Mouse (Mus musculus) megakaryocyte, embryonic 14.5 days (primary cell): ENCODE measurements around the gene Nxf2. TPM values are rescaled to one million over a fixed set of nuclear protein-coding genes. Genes with fewer than 3 reads are reported as not detected.

Source experiments
- H3K27me3 ChIP-seq: replicated peaks from 2 replicates; pipeline ENCODE3; 2012; ENCODE audit warnings: inconsistent platforms
- H3K36me3 ChIP-seq: replicated peaks from 2 replicates; pipeline ENCODE3; 2012; ENCODE audit warnings: low read length, inconsistent platforms, mixed read lengths
- H3K4me1 ChIP-seq: 2 replicates; pipeline ENCODE4 v1.6.1; 2012; ENCODE audit warnings: inconsistent platforms
- H3K4me3 ChIP-seq: replicated peaks from 2 replicates; pipeline ENCODE3; 2012; ENCODE audit warnings: moderate library complexity, mild to moderate bottlenecking, inconsistent platforms
- H3K9me3 ChIP-seq: 2 replicates; pipeline ENCODE4 v1.6.1; 2012; ENCODE audit warnings: inconsistent platforms
- FLI1 ChIP-seq: IDR thresholded peaks from 2 replicates; pipeline ENCODE4 v1.6.1; 2012; ENCODE audit warnings: low read length, inconsistent platforms, mixed read lengths
- GATA1 ChIP-seq: IDR thresholded peaks from 3 replicates; pipeline ENCODE4 v1.6.1; 2012; ENCODE audit warnings: mixed read lengths, low read length, inconsistent platforms, borderline replicate concordance
- polyA plus RNA-seq: library from polyadenylated mRNA; stranded (reverse); fragments of >175 nt; gene quantifications from 2 replicates; pipeline ENCODE4 v1.2.3, GENCODE M21; 2012; ENCODE audit warnings: low replicate concordance; ENCODE audit not compliant: insufficient read depth

Gene Nxf2
- not detected in 2 replicates for polyA plus RNA-seq

DNA sequence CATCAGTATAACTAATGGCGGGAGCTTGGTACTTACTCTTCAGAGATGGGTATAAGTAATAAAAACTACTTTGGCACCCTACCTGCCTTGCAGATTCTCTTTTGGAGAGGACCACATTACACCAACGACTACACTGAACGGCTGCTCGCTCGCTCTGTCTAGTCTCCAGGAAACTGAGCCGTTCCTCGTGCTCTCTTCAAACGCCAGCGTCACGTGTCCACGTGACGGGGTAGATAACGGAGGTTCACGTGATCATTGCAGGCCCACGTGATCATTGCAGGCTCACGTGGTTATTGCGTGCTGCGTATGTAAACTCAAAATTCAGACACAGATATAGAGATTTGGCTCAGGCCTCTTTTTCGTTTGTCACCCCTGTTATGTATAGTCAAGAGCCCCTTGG, at the start of gene Nxf2:
Gene Nxf2, minus strand, starts transcription at position 209 of the 400 bp plus-strand sequence.
- peaks cover 5% of the 10 kb centered on the region for H3K27me3 ChIP-seq
- TF ChIP-seq FLI1 (no peak), GATA1 (no peak)

DNA sequence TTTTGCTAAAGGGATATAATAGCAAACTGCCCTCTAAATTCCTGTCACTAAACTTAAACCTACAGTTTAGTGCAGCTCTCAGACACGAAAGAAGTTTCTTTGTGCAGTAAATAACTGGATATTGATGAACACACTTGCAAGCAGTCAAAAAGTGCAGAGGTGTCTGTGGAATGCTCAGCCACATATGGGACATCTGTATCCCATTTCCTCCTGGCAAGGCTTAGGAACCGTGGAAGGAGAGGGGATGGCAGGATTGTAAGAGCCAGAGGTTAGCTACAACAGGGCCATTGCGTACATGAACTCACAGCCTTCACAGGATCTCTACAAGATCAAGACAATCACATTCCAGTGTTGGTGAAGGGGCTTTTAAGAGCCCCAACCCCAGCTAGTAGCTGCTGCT, 46.8 kb upstream of the Nxf2 start:
- TF ChIP-seq GATA1: no peak
- no peak for TF ChIP-seq FLI1
- Histone ChIP-seq H3K36me3 (no peaks in the 10 kb centered on the region), H3K4me3 (no peak overlapping the region), H3K4me1 (peaks cover 6% of the 10 kb centered on the region; the same call in 1 of the 2 replicates), H3K27me3 (peaks cover 4% of the 10 kb centered on the region), H3K9me3 (no peaks in the 10 kb centered on the region)

More for the DNA sequence above, at the start of gene Nxf2:
- H3K9me3 ChIP-seq: peaks cover 14% of the 10 kb centered on the region
- no peaks in the 10 kb centered on the region for H3K4me1 ChIP-seq
- H3K36me3 ChIP-seq: no peaks in the 10 kb centered on the region
- peak within 1 kb of the TSS; percentile 46 for H3K4me3 ChIP-seq

DNA sequence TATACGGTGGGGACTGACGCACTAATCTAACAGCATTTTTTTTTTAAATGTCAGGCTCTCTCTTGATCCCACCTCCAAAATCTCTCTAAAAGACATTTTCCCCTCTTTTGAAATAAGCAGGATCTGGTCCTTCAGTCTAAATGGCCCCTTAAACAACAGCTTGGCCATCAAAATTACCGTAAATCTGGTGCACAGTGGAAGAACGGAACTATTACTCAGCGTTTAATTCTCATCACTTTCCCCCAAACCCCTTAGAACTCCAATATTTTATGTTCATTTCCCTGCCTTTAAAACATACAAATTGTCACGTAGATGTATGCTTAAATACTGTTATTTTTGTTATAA, 44.9 kb upstream of the Nxf2 start:
- Histone ChIP-seq H3K4me1 (peaks cover 6% of the 10 kb centered on the region; the same call in 1 of the 2 replicates), H3K36me3 (peaks cover 2% of the 10 kb centered on the region), H3K27me3 (peaks cover 6% of the 10 kb centered on the region), H3K4me3 (peak overlapping the region; percentile 93), H3K9me3 (no peaks in the 10 kb centered on the region)
- no peak for TF ChIP-seq GATA1
- no peak for TF ChIP-seq FLI1

DNA sequence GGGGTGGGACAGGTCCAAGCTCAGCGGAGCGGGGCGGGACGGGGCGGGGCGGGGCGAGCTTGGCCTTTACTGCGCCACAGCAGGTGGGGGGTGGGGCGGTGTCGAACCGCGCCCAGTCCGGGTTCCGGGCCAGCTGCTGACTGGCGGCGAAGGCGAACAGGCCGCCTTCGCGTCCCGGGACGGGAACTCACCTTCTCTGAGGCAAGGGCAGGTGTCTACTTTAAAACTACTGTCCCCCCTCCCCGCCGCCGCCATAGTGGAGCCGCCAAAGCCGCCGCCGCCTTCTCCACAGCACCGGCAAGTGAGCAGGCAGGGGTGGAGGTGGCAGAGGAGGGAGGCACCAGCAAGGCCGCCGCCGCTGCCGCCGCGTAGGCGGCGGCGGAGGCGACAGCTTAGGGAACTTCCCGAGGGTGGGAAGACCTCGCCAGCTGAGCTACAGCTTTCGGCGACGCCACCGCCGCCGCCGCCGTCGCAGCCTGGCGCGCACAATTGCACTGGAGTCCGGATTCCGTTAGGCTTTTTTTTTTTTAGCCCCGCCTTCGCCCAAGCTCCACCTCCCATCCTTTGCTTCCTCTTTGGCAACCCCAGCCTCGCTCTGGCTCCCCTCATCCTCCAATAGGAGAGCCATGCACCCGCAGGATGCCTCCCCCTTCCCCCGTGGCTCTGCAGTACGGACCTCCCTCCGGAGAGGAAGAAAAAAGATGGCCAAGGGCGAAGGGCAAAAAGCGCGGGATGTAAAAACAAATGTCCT, 44.3 kb upstream of the Nxf2 start, which contains the start of gene Zmat1:
Gene Zmat1, minus strand, starts transcription at position 490 of the 751 bp plus-strand sequence.
- Histone ChIP-seq H3K27me3 (peaks cover 6% of the 10 kb centered on the region), H3K4me1 (peaks cover 9% of the 10 kb centered on the region; the same call in 1 of the 2 replicates), H3K36me3 (peaks cover 2% of the 10 kb centered on the region), H3K9me3 (no peaks in the 10 kb centered on the region), H3K4me3 (peak within 1 kb of the TSS; percentile 93)
- TF ChIP-seq FLI1 (no peak), GATA1 (no peak)

DNA sequence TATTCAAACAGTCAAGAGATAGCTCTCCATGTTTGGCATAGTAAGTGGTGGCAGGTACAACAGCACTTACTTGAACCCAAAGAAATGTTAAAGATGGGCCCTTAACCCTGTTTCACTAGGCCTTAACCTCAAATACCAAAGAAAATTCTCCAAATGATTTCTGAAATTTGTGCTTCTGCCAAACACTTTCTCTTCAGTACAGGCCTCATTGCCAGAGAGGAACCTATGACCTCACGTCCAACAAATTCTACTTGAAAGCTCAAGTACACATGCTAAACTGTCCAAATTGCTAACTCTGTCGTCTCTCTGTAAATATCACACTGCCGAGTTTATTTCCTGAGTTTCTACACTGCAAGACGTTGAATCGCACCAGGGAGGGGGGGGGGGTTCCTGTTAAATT, 43.5 kb upstream of the Nxf2 start:
- Histone ChIP-seq H3K4me1 (peaks cover 9% of the 10 kb centered on the region; the same call in 1 of the 2 replicates), H3K36me3 (peaks cover 2% of the 10 kb centered on the region), H3K27me3 (peaks cover 6% of the 10 kb centered on the region), H3K4me3 (peak overlapping the region; percentile 93), H3K9me3 (no peaks in the 10 kb centered on the region)
- TF ChIP-seq FLI1 (no peak), GATA1 (no peak)

DNA sequence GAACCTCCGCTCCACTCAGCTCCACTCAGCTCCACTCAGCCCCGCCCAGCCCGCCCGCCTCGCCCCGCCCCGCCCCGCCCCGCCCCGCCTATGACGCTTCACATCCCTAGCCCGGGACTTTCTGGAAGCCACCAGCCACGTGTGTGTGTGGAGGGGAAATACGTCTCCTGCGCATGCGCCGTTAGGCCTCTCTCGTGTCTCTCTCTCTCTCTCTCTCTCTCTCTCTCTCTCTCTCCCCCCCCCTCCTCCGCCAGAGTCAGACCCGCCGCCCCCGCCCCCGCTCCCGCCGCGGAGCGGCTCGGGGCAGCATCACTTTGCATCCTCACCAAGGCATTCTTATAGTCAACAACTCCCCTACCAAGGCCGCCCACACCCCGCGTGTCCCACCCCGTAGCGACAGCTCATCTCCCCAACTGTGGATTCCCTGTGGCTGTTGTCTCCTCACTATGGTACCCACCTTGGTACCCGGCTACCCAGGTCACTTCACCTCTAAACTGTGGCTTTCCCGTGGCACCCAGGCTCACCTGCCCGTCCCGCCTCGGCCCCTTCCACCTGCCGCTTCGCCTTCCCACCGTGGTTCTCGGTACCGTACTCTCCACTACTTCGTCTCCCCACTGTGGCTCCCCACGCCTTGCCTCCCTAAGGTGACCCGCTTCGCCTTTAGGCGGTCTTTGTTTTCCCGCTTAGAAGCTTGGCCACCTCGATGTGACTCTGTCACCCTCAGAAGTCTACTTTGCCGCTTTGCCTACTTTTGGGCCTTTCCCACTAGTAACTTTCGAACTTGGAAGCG, 1.1 kb downstream of the Nxf2 start:
- H3K36me3 ChIP-seq: no peaks in the 10 kb centered on the region
- TF ChIP-seq FLI1 (no peak), GATA1 (no peak)
- H3K27me3 ChIP-seq: peaks cover 3% of the 10 kb centered on the region
- no peaks in the 10 kb centered on the region for H3K4me1 ChIP-seq
- peak overlapping the region; percentile 46 for H3K4me3 ChIP-seq
- H3K9me3 ChIP-seq: peaks cover 14% of the 10 kb centered on the region

DNA sequence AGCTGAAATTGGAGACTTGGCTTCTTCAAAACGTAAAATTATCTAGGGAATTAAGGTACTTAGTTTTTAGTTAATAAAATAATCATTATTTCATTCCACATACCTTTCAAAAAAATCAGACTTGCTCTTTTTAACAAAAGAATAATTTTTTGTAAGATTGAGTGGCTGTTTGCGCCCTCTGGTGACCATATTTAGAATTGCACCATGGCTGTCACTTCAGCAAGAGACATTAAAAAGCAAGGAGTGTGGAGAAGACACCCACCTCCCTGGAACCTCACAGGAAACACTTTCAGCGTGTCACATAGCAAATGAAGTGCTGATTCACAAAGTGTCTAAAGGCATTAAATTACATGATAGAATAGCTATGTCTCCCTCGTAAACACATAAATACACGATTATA, 34.2 kb downstream of the Nxf2 start:
- H3K4me3 ChIP-seq: no peak overlapping the region
- H3K36me3 ChIP-seq: no peaks in the 10 kb centered on the region
- TF ChIP-seq GATA1 (no peak), FLI1 (no peak)
- H3K4me1 ChIP-seq: peaks cover 15% of the 10 kb centered on the region; the same call in 1 of the 2 replicates
- H3K27me3 ChIP-seq: peaks cover 4% of the 10 kb centered on the region
- no peaks in the 10 kb centered on the region for H3K9me3 ChIP-seq

DNA sequence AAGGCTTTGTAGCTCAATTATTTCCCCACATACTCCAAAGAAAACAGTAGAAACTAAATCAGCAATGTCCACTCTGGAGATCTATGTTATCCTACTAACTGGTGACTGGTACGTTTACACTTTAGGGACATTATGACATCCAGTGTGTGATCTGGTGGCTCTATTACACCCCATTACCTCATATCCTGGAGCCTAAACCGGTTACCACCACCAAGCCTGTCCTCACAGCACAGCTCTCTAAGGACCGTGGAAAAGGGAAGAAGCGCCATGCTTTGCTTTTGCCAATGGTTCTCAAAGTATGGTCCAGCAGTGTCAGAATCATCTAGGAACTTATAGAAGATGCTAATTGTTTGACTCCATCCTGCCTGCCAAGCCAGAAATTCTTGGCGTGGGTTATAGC, 34.6 kb downstream of the Nxf2 start:
- Histone ChIP-seq H3K4me1 (peaks cover 15% of the 10 kb centered on the region; the same call in 1 of the 2 replicates), H3K36me3 (no peaks in the 10 kb centered on the region), H3K4me3 (no peak overlapping the region), H3K27me3 (peaks cover 2% of the 10 kb centered on the region), H3K9me3 (no peaks in the 10 kb centered on the region)
- no peak for TF ChIP-seq GATA1
- TF ChIP-seq FLI1: no peak

DNA sequence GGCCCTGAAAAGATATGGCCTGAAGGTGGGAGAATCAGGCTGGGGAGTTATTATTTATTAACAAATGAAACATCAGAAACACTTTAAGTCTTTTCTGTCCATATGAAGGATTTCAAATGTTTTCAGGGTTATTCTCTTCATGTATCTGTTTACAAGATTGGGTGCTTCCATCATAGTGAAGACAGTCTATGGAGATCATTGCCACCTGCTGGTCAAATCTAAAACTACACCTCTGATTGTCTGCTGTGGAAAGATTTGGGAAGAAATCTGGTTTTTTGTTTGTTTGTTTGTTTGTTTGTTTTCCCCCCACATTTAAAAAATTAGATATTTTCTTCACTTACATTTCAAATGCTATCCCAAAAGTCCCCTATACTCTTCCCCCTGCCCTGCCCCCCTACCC, 39.5 kb downstream of the Nxf2 start:
- no peaks in the 10 kb centered on the region for H3K36me3 ChIP-seq
- TF ChIP-seq FLI1 (no peak), GATA1 (no peak)
- no peak overlapping the region for H3K4me3 ChIP-seq
- H3K9me3 ChIP-seq: no peaks in the 10 kb centered on the region
- no peaks in the 10 kb centered on the region for H3K27me3 ChIP-seq
- peaks cover 19% of the 10 kb centered on the region; the same call in 1 of the 2 replicates for H3K4me1 ChIP-seq

DNA sequence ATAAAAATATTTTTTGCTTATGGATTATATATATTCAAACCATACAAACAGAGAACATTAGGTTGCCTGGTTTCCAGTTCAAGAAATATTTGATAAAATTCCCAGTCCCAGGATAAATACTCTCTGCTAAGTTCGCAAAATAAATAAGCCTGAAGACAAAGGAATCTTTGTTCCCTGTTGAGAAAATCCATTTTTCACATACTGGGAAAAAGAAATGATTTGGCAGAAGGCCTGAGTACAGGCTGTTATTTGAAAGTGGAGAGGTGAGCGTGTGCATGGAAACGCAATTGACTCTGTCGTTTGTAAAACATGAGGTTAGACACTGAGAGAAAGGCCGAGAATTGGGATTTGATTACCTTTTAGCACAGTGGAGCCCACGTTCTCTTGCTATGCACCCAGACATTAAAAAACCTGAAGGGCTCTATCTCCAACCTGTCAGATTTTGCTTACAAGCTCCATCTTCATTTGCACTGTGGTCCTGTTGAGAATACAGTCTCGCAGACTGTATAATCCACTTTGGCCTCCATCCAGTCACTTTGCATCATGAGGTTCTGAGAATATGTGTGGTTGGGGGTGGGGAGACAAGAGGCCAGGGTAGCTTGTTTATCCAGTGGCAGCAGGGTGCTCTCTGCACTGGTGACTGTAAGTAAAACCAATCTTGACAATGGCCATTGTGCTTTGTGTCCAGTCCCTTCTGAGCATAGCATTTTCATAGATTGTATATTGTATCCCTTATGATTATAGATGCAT, 40.7 kb downstream of the Nxf2 start:
- H3K4me1 ChIP-seq: peaks cover 14% of the 10 kb centered on the region; the same call in 1 of the 2 replicates
- TF ChIP-seq FLI1 (no peak), GATA1 (no peak)
- H3K9me3 ChIP-seq: no peaks in the 10 kb centered on the region
- no peaks in the 10 kb centered on the region for H3K27me3 ChIP-seq
- no peak overlapping the region for H3K4me3 ChIP-seq
- no peaks in the 10 kb centered on the region for H3K36me3 ChIP-seq
